Mouse (Mus musculus): Measurements from ENCODE around the gene 4932438A13Rik.

DNA sequence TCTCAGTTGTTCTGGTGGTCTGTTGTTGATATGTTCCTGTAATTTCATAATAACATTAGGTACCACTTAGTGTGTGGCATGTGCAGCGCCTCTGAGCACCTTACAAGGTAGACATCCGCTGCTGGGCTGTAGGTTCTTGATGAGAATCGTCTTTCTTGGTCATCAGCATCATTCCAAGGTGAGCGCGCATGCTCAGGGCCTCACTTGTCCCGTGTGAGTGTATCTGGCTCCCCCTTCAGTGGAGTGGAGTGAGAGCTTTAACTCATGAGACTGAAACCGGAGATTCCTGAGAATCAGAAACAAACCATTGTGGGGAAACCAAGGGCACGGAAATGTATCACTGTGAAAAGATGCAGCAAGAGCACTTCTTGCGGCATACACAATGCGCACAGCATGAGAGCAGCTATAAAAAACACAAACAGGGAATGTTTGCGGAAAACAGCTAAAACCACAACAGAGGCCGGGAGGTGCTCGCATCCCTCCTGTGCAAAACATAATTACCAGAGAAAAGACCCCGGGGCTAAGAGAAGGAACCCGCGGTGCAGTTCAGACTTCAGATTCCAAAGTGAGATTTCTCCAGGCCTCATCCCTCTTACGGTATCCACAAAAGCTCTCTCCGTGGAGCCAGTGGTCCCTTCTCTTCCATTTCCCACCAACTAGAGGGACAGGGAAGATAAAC lies 27.2 kb upstream of the 4932438A13Rik start:
- TF ChIP-seq CTCF (IDR thresholded peaks at IDR 0.05) (peak; percentile 61), EP300 (IDR thresholded peaks at IDR 0.05) (no peak)

All from lung, postnatal 0 days (tissue).